Mouse (Mus musculus) stomach, postnatal 0 days (tissue): ENCODE data around the gene Pkm. TPM values are rescaled to one million over a fixed set of nuclear protein-coding genes. Genes with fewer than 3 reads are reported as not detected.

ENCODE experiments used
- ATAC-seq: fragments of 200-750 bp; cut with Nextera tagmentation; 2 replicates; pipeline ENCODE4 v1.8.0; 2017; ENCODE audit not compliant: low FRiP score, low TSS enrichment
- DNase-seq: peaks from one replicate; pipeline ENCODE4 v3.0.0-alpha.2; 2016; ENCODE audit warnings: low spot score
- H3K27ac ChIP-seq: fragments of 300-500 bp; sonication (generic); replicated peaks from 2 replicates; pipeline ENCODE4 v1.5.1; 2014; ENCODE audit warnings: mild to moderate bottlenecking, control low read depth
- H3K27me3 ChIP-seq: fragments of 300-500 bp; sonication (generic); 2 replicates; pipeline ENCODE4 v1.6.1; 2014; ENCODE audit warnings: low read length; ENCODE audit not compliant: control insufficient read depth, insufficient read depth
- H3K36me3 ChIP-seq: fragments of 300-500 bp; sonication (generic); 2 replicates; pipeline ENCODE4 v1.6.1; 2014; ENCODE audit warnings: low read length, mixed read lengths; ENCODE audit not compliant: control insufficient read depth, insufficient read depth
- H3K4me1 ChIP-seq: fragments of 300-500 bp; sonication (generic); replicated peaks from 2 replicates; pipeline ENCODE4 v1.6.1; 2014; ENCODE audit warnings: antibody characterized with exemption; ENCODE audit not compliant: control insufficient read depth, insufficient read depth
- H3K4me2 ChIP-seq: fragments of 300-500 bp; sonication (generic); replicated peaks from 2 replicates; pipeline ENCODE4 v1.6.1; 2014; ENCODE audit warnings: low read depth, mild to moderate bottlenecking, control low read depth, moderate library complexity
- H3K4me3 ChIP-seq: fragments of 300-500 bp; sonication (generic); 2 replicates; pipeline ENCODE4 v1.5.1; 2014; ENCODE audit warnings: low read depth, low read length, control low read depth
- H3K9ac ChIP-seq: fragments of 300-500 bp; sonication (generic); 2 replicates; pipeline ENCODE4 v1.6.1; 2014; ENCODE audit warnings: mild to moderate bottlenecking, low read length, control low read depth, mixed read lengths
- H3K9me3 ChIP-seq: fragments of 300-500 bp; sonication (generic); 2 replicates; pipeline ENCODE4 v1.6.1; 2016; ENCODE audit warnings: low read length; ENCODE audit not compliant: control insufficient read depth
- CTCF ChIP-seq: IDR thresholded peaks from 2 replicates; pipeline ENCODE4 v1.5.1; 2016; ENCODE audit warnings: antibody characterized with exemption, low read depth, mild to moderate bottlenecking, moderate library complexity
- EP300 ChIP-seq: optimal IDR thresholded peaks from 2 replicates; pipeline ENCODE3; 2016; ENCODE audit warnings: antibody characterized with exemption
- WGBS: fragments of 180-500 bp; shearing (Covaris S2); extraction: QIAGEN DNeasy Blood & Tissue Kit; methylation state at CpG from one replicate; pipeline ENCODE4 v1.1.7; 2014; 5-methylcytosine and 5-hydroxymethylcytosine counted together
- polyA plus RNA-seq: library from polyadenylated mRNA; unstranded; fragments of >200 nt; fragmentation: Nextera tagmentation; extraction: Ambion mirVana; gene quantifications from 2 replicates; pipeline ENCODE4 v1.2.1, GENCODE M21; 2015

Gene Pkm
- polyA plus RNA-seq, 1 experiment from 2014 or later, result 500 TPM

DNA sequence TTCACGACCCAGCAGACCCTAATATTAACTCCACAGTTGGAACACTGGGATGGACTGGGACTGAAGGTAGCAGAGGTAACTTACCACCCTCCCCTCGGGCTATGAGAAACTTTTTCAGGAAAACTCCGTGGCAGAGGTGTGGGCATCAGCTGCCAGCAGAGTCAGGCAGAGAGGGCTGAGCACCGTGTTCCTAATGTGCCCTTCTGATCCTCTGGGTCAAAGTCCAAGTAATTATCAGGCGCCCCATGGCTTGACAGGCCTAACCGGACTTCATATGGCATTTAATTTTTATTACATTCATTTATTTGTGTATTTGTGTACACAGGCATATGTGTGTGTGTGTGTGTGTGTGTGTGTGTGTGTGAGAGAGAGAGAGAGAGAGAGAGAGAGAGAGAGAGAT lies 46.9 kb downstream of the Pkm start:
- Histone ChIP-seq H3K4me1 (no peaks in the 10 kb centered on the region), H3K4me3 (no peak overlapping the region), H3K27ac (no peak overlapping the region), H3K27me3 (no peaks in the 10 kb centered on the region), H3K9me3 (no peaks in the 10 kb centered on the region), H3K9ac (no peak overlapping the region), H3K36me3 (no peaks in the 10 kb centered on the region), H3K4me2 (no peak overlapping the region)
- WGBS, result 57% methylated on average over 6 of the region's 6 CpGs
- DNase-seq (peak; percentile 44), ATAC-seq (no peak)
- TF ChIP-seq CTCF, result no peak
- no peak for TF ChIP-seq EP300

DNA sequence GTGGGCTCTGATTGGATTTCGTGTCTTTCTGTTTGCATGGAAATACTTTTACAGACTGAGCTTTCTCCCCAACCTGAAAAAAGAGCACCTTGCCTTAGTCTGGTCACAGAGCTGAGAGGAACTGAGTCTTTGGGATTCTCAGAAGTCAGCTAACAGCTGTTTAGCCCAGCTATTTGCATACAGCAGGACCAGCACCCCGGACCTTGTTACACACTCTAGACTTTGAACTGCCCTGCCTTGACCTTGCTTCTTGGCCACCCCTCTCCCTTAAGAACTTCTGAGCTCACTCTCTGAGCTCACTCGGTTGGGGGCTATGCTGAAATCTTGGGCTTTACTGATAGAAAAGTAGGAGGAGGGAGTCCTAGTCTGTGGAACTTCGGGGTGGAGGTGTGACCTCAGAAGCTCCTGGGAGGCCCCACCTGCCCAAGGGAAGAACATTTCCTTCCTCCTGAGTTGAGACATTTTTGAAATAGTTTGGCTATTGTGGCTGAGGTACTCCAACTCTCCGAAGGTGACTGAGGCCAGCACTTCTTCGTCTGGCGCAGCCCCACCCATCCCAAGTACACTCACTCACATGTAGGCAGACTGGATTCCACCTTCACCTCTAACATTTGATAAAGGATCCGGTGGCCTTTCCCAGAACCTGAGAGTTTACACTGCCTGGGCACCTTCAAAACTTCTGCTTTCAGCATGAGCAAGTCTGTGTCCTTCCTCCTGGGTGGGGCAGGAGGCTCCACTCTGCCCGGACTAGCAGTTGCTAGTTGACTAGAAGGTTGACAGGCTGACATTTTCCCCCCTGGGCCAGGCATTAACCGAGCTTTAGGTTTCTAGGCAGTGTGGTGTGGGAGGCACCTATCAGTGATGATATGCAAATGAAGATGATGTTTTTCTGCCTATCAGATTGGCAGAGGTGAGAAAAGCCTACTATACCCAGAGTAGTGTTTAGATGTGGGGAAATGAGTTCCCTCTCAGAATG lies 51.0 kb downstream of the Pkm start:
- WGBS, result 33% methylated on average over 10 of the region's 10 CpGs
- Histone ChIP-seq H3K27ac (peak overlapping the region; percentile 70), H3K4me1 (no peaks in the 10 kb centered on the region), H3K9me3 (no peaks in the 10 kb centered on the region), H3K36me3 (no peaks in the 10 kb centered on the region), H3K27me3 (no peaks in the 10 kb centered on the region), H3K4me2 (no peak overlapping the region), H3K4me3 (no peak overlapping the region), H3K9ac (no peak overlapping the region)
- ATAC-seq (peak; percentile 74), DNase-seq (peak; percentile 56)
- TF ChIP-seq CTCF (no peak), EP300 (no peak)

- 69% methylated on average over 3 of the region's 3 CpGs for WGBS
- H3K27me3 ChIP-seq, result no peaks in the 10 kb centered on the region
- ATAC-seq (no peak), DNase-seq (no peak)
- no peaks in the 10 kb centered on the region for H3K9me3 ChIP-seq
- H3K27ac ChIP-seq, result no peak overlapping the region
- H3K4me3 ChIP-seq, result no peak overlapping the region
- no peaks in the 10 kb centered on the region for H3K36me3 ChIP-seq
- H3K9ac ChIP-seq, result no peak overlapping the region
- TF ChIP-seq EP300 (no peak), CTCF (no peak)
- H3K4me1 ChIP-seq, result no peaks in the 10 kb centered on the region
- no peak overlapping the region for H3K4me2 ChIP-seq
Observed at GRCm38 (mm10) chr9:59709225-59709624, 53.1 kb downstream of the Pkm start.

DNA sequence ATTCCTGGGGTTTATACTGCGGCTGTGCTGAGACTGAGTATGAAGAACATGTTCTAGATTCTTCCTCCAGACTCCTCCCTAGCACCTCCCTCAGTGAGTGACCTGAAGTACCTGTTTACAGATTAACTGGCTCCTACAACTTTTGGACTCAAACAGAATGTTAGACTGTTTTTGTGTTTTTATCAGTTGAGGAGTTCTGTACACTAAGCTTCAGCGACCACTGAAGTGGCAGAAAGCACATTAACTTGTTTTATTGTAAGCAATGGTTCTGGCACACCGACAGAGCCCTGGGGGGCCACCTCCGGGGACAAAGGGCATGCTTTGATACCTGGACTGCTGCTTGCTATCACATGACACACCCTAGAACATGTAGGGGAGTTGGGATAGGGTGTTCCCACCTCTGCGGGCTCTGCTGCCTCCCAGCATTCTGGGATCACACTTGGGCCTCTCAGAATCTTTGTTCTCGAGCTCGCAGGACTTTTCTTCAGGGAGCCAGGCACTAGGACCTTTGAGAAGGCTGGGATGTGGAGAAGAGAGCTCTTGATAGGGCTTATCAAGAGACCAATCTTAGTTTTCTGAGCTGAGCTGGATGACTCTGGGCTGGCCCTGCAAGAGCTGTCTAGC lies 60.2 kb downstream of the Pkm start:
- 45% methylated on average over 7 of the region's 7 CpGs for WGBS
- peak; percentile 76 for DNase-seq
- H3K9ac ChIP-seq, result no peak overlapping the region
- no peak overlapping the region for H3K4me2 ChIP-seq
- H3K4me1 ChIP-seq, result no peaks in the 10 kb centered on the region
- H3K36me3 ChIP-seq, result no peaks in the 10 kb centered on the region
- ATAC-seq, result peak; percentile 74
- H3K27ac ChIP-seq, result no peak overlapping the region
- TF ChIP-seq EP300 (no peak), CTCF (no peak)
- no peak overlapping the region for H3K4me3 ChIP-seq
- no peaks in the 10 kb centered on the region for H3K27me3 ChIP-seq
- H3K9me3 ChIP-seq, result no peaks in the 10 kb centered on the region

GRCm38 (mm10) chr9:59718237-59718636 lies 62.1 kb downstream of the Pkm start:
- H3K4me2 ChIP-seq, result no peak overlapping the region
- H3K36me3 ChIP-seq, result no peaks in the 10 kb centered on the region
- H3K9ac ChIP-seq, result no peak overlapping the region
- no peaks in the 10 kb centered on the region for H3K27me3 ChIP-seq
- no peaks in the 10 kb centered on the region for H3K4me1 ChIP-seq
- 86% methylated on average over 4 of the region's 4 CpGs for WGBS
- TF ChIP-seq CTCF, result no peak
- no peak for TF ChIP-seq EP300
- no peaks in the 10 kb centered on the region for H3K9me3 ChIP-seq
- H3K4me3 ChIP-seq, result no peak overlapping the region
- no peak overlapping the region for H3K27ac ChIP-seq
- DNase-seq, result no peak
- no peak for ATAC-seq

DNA sequence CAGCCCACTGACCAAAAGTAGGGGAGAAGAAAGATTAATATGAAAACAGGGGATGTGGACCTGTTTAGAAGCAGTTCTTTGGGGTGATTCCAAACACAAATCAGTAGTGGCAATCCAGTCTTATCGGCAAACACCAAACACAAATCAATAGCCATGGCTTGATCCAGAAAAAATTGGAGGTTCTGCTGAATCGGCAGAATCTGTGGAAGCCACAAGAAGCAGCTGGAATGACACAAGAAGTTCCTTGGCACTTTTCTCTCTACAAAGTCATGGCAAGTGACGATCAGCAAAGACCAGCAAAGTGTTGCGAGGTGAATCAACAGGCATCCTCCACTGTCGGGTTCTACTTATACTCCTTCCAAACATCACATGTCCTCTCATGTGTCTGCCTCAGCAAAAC lies 65.0 kb downstream of the Pkm start:
- Histone ChIP-seq H3K4me1 (no peaks in the 10 kb centered on the region; the same call in 1 of the 2 replicates), H3K36me3 (no peaks in the 10 kb centered on the region), H3K4me2 (no peak overlapping the region), H3K9me3 (no peaks in the 10 kb centered on the region), H3K9ac (no peak overlapping the region), H3K27me3 (no peaks in the 10 kb centered on the region), H3K4me3 (no peak overlapping the region), H3K27ac (no peak overlapping the region)
- TF ChIP-seq CTCF (no peak), EP300 (no peak)
- DNase-seq (no peak), ATAC-seq (no peak)
- 82% methylated on average over 5 of the region's 5 CpGs for WGBS
